In genomic region chr5:140012286-140012967, GRCm38 (mm10) we compare ENCODE assay signal across 17 mouse cellular contexts.
A peak's percentile ranks its signal among the peaks of the same experiment; 100 is the strongest.
DNase-seq lines count a peak whose midpoint lies in the region; ATAC-seq and TF ChIP-seq lines count a peak whose summit lies in the region.
"Had no signal": no experiment of that assay in that cellular context is flagged by ENCODE, and none has a peak within 500 bp of the region (broad histone marks: within the 10 kb centered on the region; RNA-seq: fewer than 3 reads in every experiment).

No protein-coding gene starts in this region.

- H3K27ac ChIP-seq in intestine, embryonic 15.5 days, result no peak overlapping the region
- no peak overlapping the region for H3K27ac ChIP-seq in intestine, postnatal 0 days (ENCODE audit: low read depth, low read length)
- peak overlapping the region; percentile 92 for H3K27ac ChIP-seq in liver, embryonic 15.5 days (replicated peaks)
- H3K27ac ChIP-seq in stomach, embryonic 15.5 days, result no peak overlapping the region
- no peak overlapping the region for H3K27ac ChIP-seq in hindbrain, embryonic 12.5 days
- H3K27ac ChIP-seq in hindbrain, postnatal 0 days, result no peak overlapping the region
- H3K27ac ChIP-seq: embryonic facial prominence, embryonic 12.5 days; forebrain, embryonic 12.5 days; kidney, embryonic 15.5 days had no signal

- no peak overlapping the region for H3K4me3 ChIP-seq in intestine, embryonic 15.5 days (replicated peaks)
- no peak overlapping the region for H3K4me3 ChIP-seq in intestine, postnatal 0 days (ENCODE audit: low read depth, low read length)
- H3K4me3 ChIP-seq in liver, embryonic 15.5 days (replicated peaks), result 0 out of 2 replicates have a peak overlapping the region, but pooled peaks have one; percentile 8
- no peak overlapping the region for H3K4me3 ChIP-seq in stomach, embryonic 15.5 days (replicated peaks)
- H3K4me3 ChIP-seq in hindbrain, embryonic 12.5 days, result no peak overlapping the region
- H3K4me3 ChIP-seq in hindbrain, postnatal 0 days (ENCODE audit: low read length), result no peak overlapping the region
- H3K4me3 ChIP-seq: embryonic facial prominence, embryonic 12.5 days; forebrain, embryonic 12.5 days; kidney, embryonic 15.5 days had no signal

- H3K9me3 ChIP-seq in intestine, embryonic 15.5 days, result no peaks in the 10 kb centered on the region
- no peaks in the 10 kb centered on the region for H3K9me3 ChIP-seq in intestine, postnatal 0 days (ENCODE audit: control insufficient read depth)
- no peaks in the 10 kb centered on the region for H3K9me3 ChIP-seq in liver, embryonic 15.5 days (replicated peaks)
- no peaks in the 10 kb centered on the region for H3K9me3 ChIP-seq in stomach, embryonic 15.5 days
- H3K9me3 ChIP-seq in hindbrain, embryonic 12.5 days (replicated peaks), result no peaks in the 10 kb centered on the region
- H3K9me3 ChIP-seq in hindbrain, postnatal 0 days (ENCODE audit: low read length), result no peaks in the 10 kb centered on the region
- H3K9me3 ChIP-seq: embryonic facial prominence, embryonic 12.5 days; forebrain, embryonic 12.5 days; kidney, embryonic 15.5 days had no signal

- no peak overlapping the region for H3K9ac ChIP-seq in intestine, embryonic 15.5 days
- no peak overlapping the region for H3K9ac ChIP-seq in intestine, postnatal 0 days (ENCODE audit: low read depth, low read length)
- peak overlapping the region; percentile 15; the same call in 1 of the 2 replicates for H3K9ac ChIP-seq in liver, embryonic 15.5 days
- no peak overlapping the region for H3K9ac ChIP-seq in stomach, embryonic 15.5 days
- H3K9ac ChIP-seq in hindbrain, embryonic 12.5 days, result no peak overlapping the region
- H3K9ac ChIP-seq in hindbrain, postnatal 0 days (replicated peaks; ENCODE audit: low read length), result no peak overlapping the region
- H3K9ac ChIP-seq: embryonic facial prominence, embryonic 12.5 days; forebrain, embryonic 12.5 days; kidney, embryonic 15.5 days had no signal

- peak; percentile 56; the same call in 1 of the 2 replicates for ATAC-seq in intestine, embryonic 15.5 days
- ATAC-seq in intestine, postnatal 0 days, result no peak
- peak; percentile 96 for ATAC-seq in liver, embryonic 15.5 days (ENCODE audit: insufficient read depth)
- peak; percentile 76; the same call in 1 of the 2 replicates for ATAC-seq in stomach, embryonic 15.5 days (ENCODE audit: insufficient read depth, low FRiP score, low read depth)
- no peak for ATAC-seq in hindbrain, embryonic 12.5 days (ENCODE audit: low FRiP score)
- no peak for ATAC-seq in hindbrain, postnatal 0 days

- no peaks in the 10 kb centered on the region for H3K27me3 ChIP-seq in intestine, embryonic 15.5 days (replicated peaks)
- no peaks in the 10 kb centered on the region for H3K27me3 ChIP-seq in intestine, postnatal 0 days (replicated peaks; ENCODE audit: control insufficient read depth, insufficient read depth, low read length)
- no peaks in the 10 kb centered on the region for H3K27me3 ChIP-seq in liver, embryonic 15.5 days
- H3K27me3 ChIP-seq in stomach, embryonic 15.5 days (replicated peaks), result no peaks in the 10 kb centered on the region
- no peaks in the 10 kb centered on the region for H3K27me3 ChIP-seq in hindbrain, embryonic 12.5 days
- no peaks in the 10 kb centered on the region for H3K27me3 ChIP-seq in hindbrain, postnatal 0 days (ENCODE audit: insufficient read depth, low read length)
- H3K27me3 ChIP-seq: embryonic facial prominence, embryonic 12.5 days; forebrain, embryonic 12.5 days; kidney, embryonic 15.5 days had no signal

- no peaks in the 10 kb centered on the region for H3K4me1 ChIP-seq in intestine, embryonic 15.5 days (replicated peaks)
- H3K4me1 ChIP-seq in intestine, postnatal 0 days (replicated peaks; ENCODE audit: control insufficient read depth, insufficient read depth, low read length), result no peaks in the 10 kb centered on the region
- peaks cover 44% of the 10 kb centered on the region for H3K4me1 ChIP-seq in liver, embryonic 15.5 days (replicated peaks)
- peaks cover 3% of the 10 kb centered on the region; the same call in 1 of the 2 replicates for H3K4me1 ChIP-seq in stomach, embryonic 15.5 days
- H3K4me1 ChIP-seq in hindbrain, embryonic 12.5 days, result peaks cover 7% of the 10 kb centered on the region; the same call in 1 of the 2 replicates
- no peaks in the 10 kb centered on the region for H3K4me1 ChIP-seq in hindbrain, postnatal 0 days (ENCODE audit: insufficient read depth, low read length)

- H3K4me2 ChIP-seq in intestine, embryonic 15.5 days (replicated peaks), result no peak overlapping the region
- H3K4me2 ChIP-seq in intestine, postnatal 0 days (replicated peaks; ENCODE audit: low read depth), result no peak overlapping the region
- peak overlapping the region; percentile 41 for H3K4me2 ChIP-seq in liver, embryonic 15.5 days
- no peak overlapping the region for H3K4me2 ChIP-seq in stomach, embryonic 15.5 days
- H3K4me2 ChIP-seq in hindbrain, embryonic 12.5 days (replicated peaks), result no peak overlapping the region
- no peak overlapping the region for H3K4me2 ChIP-seq in hindbrain, postnatal 0 days (ENCODE audit: low read depth, low read length)
- H3K4me2 ChIP-seq: embryonic facial prominence, embryonic 12.5 days; forebrain, embryonic 12.5 days; kidney, embryonic 15.5 days had no signal

- no peaks in the 10 kb centered on the region for H3K36me3 ChIP-seq in intestine, embryonic 15.5 days
- H3K36me3 ChIP-seq in intestine, postnatal 0 days (ENCODE audit: control insufficient read depth, insufficient read depth), result peaks cover 7% of the 10 kb centered on the region; the same call in 1 of the 2 replicates
- H3K36me3 ChIP-seq in liver, embryonic 15.5 days (replicated peaks), result no peaks in the 10 kb centered on the region
- H3K36me3 ChIP-seq in stomach, embryonic 15.5 days, result no peaks in the 10 kb centered on the region
- no peaks in the 10 kb centered on the region for H3K36me3 ChIP-seq in hindbrain, embryonic 12.5 days
- no peaks in the 10 kb centered on the region for H3K36me3 ChIP-seq in hindbrain, postnatal 0 days (ENCODE audit: insufficient read depth, low read length)
- H3K36me3 ChIP-seq: embryonic facial prominence, embryonic 12.5 days; forebrain, embryonic 12.5 days had no signal

- DNase-seq in c-Kit-positive CD71-positive TER-119-positive erythroid progenitor cells, embryonic 14.5 days (ENCODE audit: low spot score), result peak; percentile 49
- DNase-seq in heart, postnatal 36 days, result no peak
- no peak for DNase-seq in hindbrain, postnatal 0 days (ENCODE audit: low spot score)
- DNase-seq: adrenal gland, adult 8-10 months; cerebellum, postnatal 36 days; gastrocnemius, postnatal 14 days; lung, postnatal 36 days; retina, postnatal 1 day; thymus, postnatal 14 days had no signal

- intact Hi-C loops in heart, postnatal 36 days (cut with DNase I), result no loop called here

- TF ChIP-seq CTCF in intestine, postnatal 0 days (IDR thresholded peaks at IDR 0.05; ENCODE audit: low read depth), result no peak
- no peak for TF ChIP-seq CTCF in hindbrain, postnatal 0 days (IDR thresholded peaks at IDR 0.05; ENCODE audit: low read depth)

- WGBS in intestine, embryonic 15.5 days, result 80% methylated on average over 12 of the region's 12 CpGs
- WGBS in intestine, postnatal 0 days, result 61% methylated on average over 12 of the region's 12 CpGs
- 33% methylated on average over 12 of the region's 12 CpGs for WGBS in liver, embryonic 15.5 days (ENCODE audit: insufficient replicate concordance)
- WGBS in stomach, embryonic 15.5 days, result 78% methylated on average over 12 of the region's 12 CpGs
- WGBS in hindbrain, embryonic 12.5 days, result 92% methylated on average over 12 of the region's 12 CpGs
- WGBS in hindbrain, postnatal 0 days, result 89% methylated on average over 12 of the region's 12 CpGs

Comparison
In these comparisons a context has a peak if more than half of its experiments do, and no peak if none do; other contexts are left out.
1. ATAC-seq: peak in intestine, embryonic 15.5 days (single experiment), liver, embryonic 15.5 days (single experiment) and stomach, embryonic 15.5 days (single experiment); none in intestine, postnatal 0 days (single experiment), hindbrain, embryonic 12.5 days (single experiment) and hindbrain, postnatal 0 days (single experiment).